Mouse (Mus musculus) cortical plate, adult 2 months (tissue): ENCODE measurements at regions not wholly inside any gene's neighbourhood (a gene's known extent, or its start where the extent isn't known, plus 50 kb on each side); places are given as distances from the start of the nearest gene placed in this dataset.

Experiments
- CTCF ChIP-seq: fragments of 200-500 bp; IDR thresholded peaks from 2 replicates; pipeline ENCODE4 v1.5.1; 2011; ENCODE audit warnings: mild to moderate bottlenecking, control low read depth, low read length; ENCODE audit not compliant: insufficient read depth; ENCODE audit errors: extremely low read depth
- POLR2A ChIP-seq: fragments of 200-500 bp; IDR thresholded peaks from 2 replicates; pipeline ENCODE4 v1.6.1; 2011; ENCODE audit warnings: mild to moderate bottlenecking, low read length, control low read depth; ENCODE audit not compliant: insufficient read depth; ENCODE audit errors: extremely low read depth

DNA sequence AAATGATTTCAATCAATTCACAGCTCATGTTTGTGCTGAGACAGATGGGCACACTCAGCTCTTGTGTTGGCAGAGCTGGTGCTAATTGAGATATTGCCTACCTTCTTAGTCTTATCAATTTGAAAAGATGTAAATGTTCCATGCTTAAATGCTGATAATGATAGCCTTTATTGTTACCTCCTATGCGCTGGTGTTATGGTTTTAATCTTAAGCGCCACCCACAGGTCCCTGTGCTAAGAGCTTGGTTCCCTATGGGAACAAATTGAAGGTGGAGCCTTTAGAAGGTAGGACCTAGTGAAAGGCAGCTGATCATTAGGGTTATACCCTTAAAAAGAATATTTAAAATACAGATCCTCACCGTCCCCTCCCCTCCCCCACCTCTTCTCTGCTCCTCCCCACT lies 146.5 kb upstream of the Plcz1 start:
- no peak for TF ChIP-seq POLR2A
- TF ChIP-seq CTCF = no peak
